Mouse (Mus musculus) spleen, adult 2 months (tissue): ENCODE measurements around the gene Cd2bp2. TPM values are rescaled to one million over a fixed set of nuclear protein-coding genes. Genes with fewer than 3 reads are reported as not detected.
"Not testable (repeated sequence)": the region's sequence is repeated elsewhere in the genome, so short reads cannot be mapped to it uniquely, and the experiment has no call there.

Source experiments
- DNase-seq, 2 experiments: peaks; one replicate each; pipeline versions ENCODE4 v3.0.0 to v3.0.0-alpha.2; 2012 to 2021; ENCODE audit warnings: low spot score in 2 of 2, low read depth in 1 of 2
- H3K27ac ChIP-seq: fragments of 200-500 bp; 2 replicates; pipeline ENCODE4 v1.5.1; 2012; ENCODE audit warnings: low read length, inconsistent platforms; ENCODE audit not compliant: insufficient read depth
- H3K27me3 ChIP-seq: fragments of 200-500 bp; 2 replicates; pipeline ENCODE4 v1.6.1; 2012; ENCODE audit warnings: mild to moderate bottlenecking, moderate library complexity, low read length, inconsistent platforms; ENCODE audit not compliant: control insufficient read depth, insufficient read depth
- H3K36me3 ChIP-seq: fragments of 200-500 bp; 2 replicates; pipeline ENCODE4 v1.6.1; 2012; ENCODE audit warnings: mild to moderate bottlenecking, low read length, inconsistent platforms; ENCODE audit not compliant: control insufficient read depth, insufficient read depth
- H3K4me1 ChIP-seq: fragments of 200-500 bp; 2 replicates; pipeline ENCODE4 v1.6.1; 2011; ENCODE audit warnings: inconsistent platforms; ENCODE audit not compliant: control insufficient read depth, insufficient read depth, insufficient read length
- H3K4me3 ChIP-seq: fragments of 200-500 bp; 2 replicates; pipeline ENCODE4 v1.5.1; 2011; ENCODE audit warnings: mild to moderate bottlenecking, inconsistent platforms; ENCODE audit not compliant: insufficient read depth, insufficient read length; ENCODE audit errors: extremely low read depth
- CTCF ChIP-seq: fragments of 200-500 bp; IDR thresholded peaks from 2 replicates; pipeline ENCODE4 v1.5.1; 2011; ENCODE audit warnings: mild to moderate bottlenecking, inconsistent platforms; ENCODE audit not compliant: insufficient read depth, insufficient read length, insufficient replicate concordance; ENCODE audit errors: extremely low read depth
- POLR2A ChIP-seq: fragments of 200-500 bp; IDR thresholded peaks from 2 replicates; pipeline ENCODE4 v1.6.1; 2011; ENCODE audit warnings: low read depth, low read length, inconsistent platforms
- WGBS: fragments of 180-500 bp; shearing (Covaris S2); methylation state at CpG from one replicate; pipeline ENCODE4 v1.1.7; 2018; 5-methylcytosine and 5-hydroxymethylcytosine counted together
- polyA plus RNA-seq: library from polyadenylated mRNA; depleted of rRNA; stranded (reverse); fragments of >200 nt; gene quantifications from 2 replicates; pipeline ENCODE4 v1.2.3, GENCODE M21; 2012

The Cd2bp2 gene
- polyA plus RNA-seq, 1 experiment, result 22.7 TPM

GRCm38 (mm10) chr7:127183345-127183744 lies 12.5 kb downstream of the Cd2bp2 start:
- no peak for DNase-seq
- 82% methylated on average over 8 of the region's 8 CpGs for WGBS
- Histone ChIP-seq H3K4me3 (no peak overlapping the region), H3K27ac (no peak overlapping the region), H3K4me1 (peaks cover 15% of the 10 kb centered on the region; the same call in 1 of the 2 replicates), H3K36me3 (no peaks in the 10 kb centered on the region), H3K27me3 (no peaks in the 10 kb centered on the region)
- no peak for TF ChIP-seq CTCF
- TF ChIP-seq POLR2A, result no peak

DNA sequence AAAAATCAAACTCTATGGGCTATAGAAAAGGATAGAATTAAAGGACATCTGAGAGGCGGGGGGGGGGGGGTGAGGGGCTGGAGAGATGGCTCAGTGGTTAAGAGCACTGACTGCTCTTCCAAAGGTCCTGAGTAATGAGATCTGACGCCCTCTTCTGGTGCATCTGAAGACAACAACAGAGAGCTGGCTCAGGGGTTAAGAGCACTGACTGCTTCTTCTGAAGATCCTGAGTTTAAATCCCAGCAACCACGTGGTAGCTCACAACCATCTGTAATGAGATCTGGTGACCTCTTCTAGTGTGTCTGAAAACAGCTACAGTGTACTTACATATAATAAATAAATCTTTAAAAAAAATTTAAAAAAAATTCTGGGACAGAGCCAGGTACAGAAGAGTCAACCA lies 14.1 kb downstream of the Cd2bp2 start:
- not testable (repeated sequence) for H3K27ac ChIP-seq, H3K4me3 ChIP-seq, DNase-seq, H3K27me3 ChIP-seq, H3K36me3 ChIP-seq
- H3K4me1 ChIP-seq, result peaks cover 13% of the 10 kb centered on the region; the same call in 1 of the 2 replicates
- WGBS, result 45% methylated on average over 3 of the region's 3 CpGs

DNA sequence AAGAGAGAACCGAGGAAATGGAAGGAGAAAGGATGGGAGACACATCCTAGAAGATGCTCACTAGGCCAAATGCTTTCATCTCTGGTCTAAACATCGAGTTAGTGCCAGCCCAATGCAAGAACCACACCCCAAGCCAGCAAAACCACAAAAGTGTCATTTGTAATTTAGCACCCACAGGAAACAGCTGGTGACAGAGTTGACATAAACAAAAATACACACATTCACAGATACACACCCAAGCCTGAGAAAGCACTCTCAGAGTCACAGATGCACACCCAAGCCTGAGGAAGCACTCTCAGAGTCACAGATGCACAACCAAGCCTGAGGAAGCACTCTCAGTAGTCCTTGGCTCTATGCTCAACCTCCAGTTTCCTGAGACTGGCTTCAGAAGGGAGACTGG lies 15.1 kb downstream of the Cd2bp2 start:
- Histone ChIP-seq H3K36me3 (no peaks in the 10 kb centered on the region), H3K4me3 (no peak overlapping the region), H3K27me3 (no peaks in the 10 kb centered on the region), H3K4me1 (peaks cover 13% of the 10 kb centered on the region; the same call in 1 of the 2 replicates), H3K27ac (peak overlapping the region; percentile 62)
- peak in 1 of 2 experiments; percentile 54 for DNase-seq
- TF ChIP-seq CTCF, result no peak
- no peak for TF ChIP-seq POLR2A
- WGBS, result 17% methylated on average over 2 of the region's 2 CpGs

- TF ChIP-seq CTCF (no peak), POLR2A (no peak)
- DNase-seq, result no peak
- Histone ChIP-seq H3K4me1 (peaks cover 10% of the 10 kb centered on the region; the same call in 1 of the 2 replicates), H3K36me3 (no peaks in the 10 kb centered on the region), H3K27me3 (no peaks in the 10 kb centered on the region), H3K4me3 (no peak overlapping the region), H3K27ac (no peak overlapping the region)
- WGBS, result 85% methylated on average over 4 of the region's 4 CpGs
Measured at GRCm38 (mm10) chr7:127176937-127177336, 18.9 kb downstream of the Cd2bp2 start.

DNA sequence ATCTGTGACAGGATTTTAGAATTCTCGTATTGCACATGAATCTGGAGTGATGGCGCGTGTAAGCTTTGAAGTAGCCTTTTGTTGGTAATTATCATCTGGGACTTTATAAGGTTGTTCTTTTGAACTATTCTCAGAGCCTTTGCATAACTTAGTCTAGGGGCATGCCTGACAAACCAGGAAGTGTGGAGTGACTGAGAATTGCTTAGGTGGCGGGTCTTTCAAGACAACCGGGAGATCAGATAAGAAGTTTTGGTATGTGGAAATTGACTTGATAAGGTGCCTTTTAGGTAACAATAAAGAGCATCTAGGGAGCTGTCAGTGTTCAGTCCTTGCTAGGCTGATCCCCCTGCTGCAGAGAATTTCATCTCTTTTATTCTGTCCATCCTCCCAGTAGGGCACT lies 29.3 kb downstream of the Cd2bp2 start:
- Histone ChIP-seq H3K27ac (no peak overlapping the region), H3K4me3 (no peak overlapping the region), H3K4me1 (peaks cover 14% of the 10 kb centered on the region; the same call in 1 of the 2 replicates), H3K36me3 (no peaks in the 10 kb centered on the region), H3K27me3 (no peaks in the 10 kb centered on the region)
- TF ChIP-seq CTCF, result no peak
- no peak for TF ChIP-seq POLR2A
- no peak for DNase-seq
- WGBS, result 77% methylated on average over 5 of the region's 5 CpGs

- no peak for DNase-seq
- H3K36me3 ChIP-seq, result no peaks in the 10 kb centered on the region
- H3K27ac ChIP-seq, result peak overlapping the region; percentile 49; the same call in 1 of the 2 replicates
- H3K27me3 ChIP-seq, result no peaks in the 10 kb centered on the region
- H3K4me3 ChIP-seq, result no peak overlapping the region
- no peak for TF ChIP-seq POLR2A
- no peak for TF ChIP-seq CTCF
- whole genome bisulfite sequencing, result 42% methylated on average over 12 of the region's 12 CpGs
- peaks cover 14% of the 10 kb centered on the region; the same call in 1 of the 2 replicates for H3K4me1 ChIP-seq
Measured at GRCm38 (mm10) chr7:127165607-127166493, 30.0 kb downstream of the Cd2bp2 start.

GRCm38 (mm10) chr7:127164002-127164401 lies 31.8 kb downstream of the Cd2bp2 start:
- Histone ChIP-seq H3K27ac (no peak overlapping the region), H3K4me3 (no peak overlapping the region), H3K36me3 (no peaks in the 10 kb centered on the region), H3K4me1 (peaks cover 14% of the 10 kb centered on the region; the same call in 1 of the 2 replicates), H3K27me3 (no peaks in the 10 kb centered on the region)
- DNase-seq, result no peak
- TF ChIP-seq POLR2A (no peak), CTCF (no peak)
- 86% methylated on average over 4 of the region's 4 CpGs for WGBS
